Comparison of ENCODE assay signal across 8 mouse cellular contexts in the genomic region with DNA sequence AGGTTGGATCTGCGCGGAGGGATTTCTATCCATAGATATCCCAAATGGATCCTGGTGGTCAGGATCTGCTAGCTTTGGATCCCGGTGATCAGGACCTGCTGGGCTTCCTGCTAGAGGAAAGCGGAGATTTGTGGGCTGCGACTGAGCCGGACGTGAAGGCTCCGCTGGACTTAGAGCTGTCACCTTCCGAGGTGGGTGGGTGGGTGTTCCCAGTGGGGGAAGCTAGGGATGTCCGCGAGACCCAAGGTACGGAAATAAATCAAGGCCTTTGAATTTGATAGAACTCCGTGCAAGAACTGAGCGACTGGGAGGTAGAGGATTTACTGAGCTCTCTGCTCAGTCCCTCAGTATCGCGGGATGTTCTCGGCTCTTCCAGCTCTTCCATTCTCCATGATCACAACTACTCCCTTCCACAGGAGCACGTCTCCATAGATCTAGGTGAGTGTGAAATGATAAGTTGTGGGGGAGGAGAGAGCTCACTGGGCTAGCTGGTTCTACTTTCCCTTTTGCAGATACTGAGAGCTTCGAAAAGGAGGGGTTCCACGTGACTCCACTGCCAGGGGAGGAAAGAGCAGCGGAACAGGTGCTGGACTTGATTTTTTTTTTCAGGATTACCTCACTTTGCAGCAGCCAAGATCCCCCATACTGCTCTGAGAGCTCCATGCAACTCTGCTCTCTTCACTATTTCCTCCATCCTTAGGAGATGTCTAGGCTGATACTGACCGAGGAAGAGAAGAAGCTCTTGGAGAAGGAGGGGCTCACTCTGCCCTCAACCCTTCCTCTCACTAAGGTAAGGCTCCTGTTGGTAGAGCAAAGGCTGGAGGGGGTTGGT. TPM values are rescaled to one million over a fixed set of nuclear protein-coding genes. Genes with fewer than 3 reads are reported as not detected.
DNase-seq lines count a peak whose midpoint lies in the region; ATAC-seq and TF ChIP-seq lines count a peak whose summit lies in the region.

No protein-coding gene starts in this region.

- H3K27me3 ChIP-seq in CH12.LX (replicated peaks) = no peaks in the 10 kb centered on the region
- no peaks in the 10 kb centered on the region for H3K27me3 ChIP-seq in forebrain, embryonic 14.5 days (replicated peaks; ENCODE audit: control insufficient read depth, insufficient read depth, low read length)
- no peaks in the 10 kb centered on the region for H3K27me3 ChIP-seq in liver, embryonic 12.5 days (replicated peaks)

- no peak for TF ChIP-seq POLR2A in CH12.LX (IDR thresholded peaks at IDR 0.05; ENCODE audit: low read depth, low read length)

- no peak for TF ChIP-seq RAD21 in CH12.LX (IDR thresholded peaks at IDR 0.05; ENCODE audit: low read depth, low read length)

- intact Hi-C loops in left cerebral cortex, postnatal 4 days (cut with DNase I) = no loop called here

- peaks cover 36% of the 10 kb centered on the region for H3K79me2 ChIP-seq in CH12.LX (replicated peaks; ENCODE audit: control insufficient read depth, extremely low read depth, insufficient read depth, poor library complexity, severe bottlenecking)

- DNase-seq in heart, adult 11 months = peak; percentile 94
- DNase-seq in heart, adult 18-20 months = no peak
- no peak for DNase-seq in CH12.LX (ENCODE audit: extremely low read depth)
- no peak for DNase-seq in forebrain, embryonic 14.5 days (ENCODE audit: low spot score)
- DNase-seq in left cerebral cortex, postnatal 4 days = no peak
- no peak for DNase-seq in frontal cortex, postnatal 14 days (ENCODE audit: low spot score in 2 of 2)
- DNase-seq in cerebellum, postnatal 4 days (ENCODE audit: low spot score in 2 of 2) = no peak

- in situ Hi-C loops in CH12.LX (cut with MboI; ENCODE audit: low pct_ligation_motif_present, low pct_unique_long_range_greater_than_20kb, low sequenced_read_pairs) = loop anchor here (25.0 kb wide), 1 partner anchor 551 kb away; the partner anchor contains the start of genes Fancg and Vcp

- H3K9ac ChIP-seq in CH12.LX (ENCODE audit: insufficient read depth, low read depth) = peak overlapping the region; percentile 94
- peak overlapping the region; percentile 94 for H3K9ac ChIP-seq in forebrain, embryonic 14.5 days (ENCODE audit: low read length)
- peak overlapping the region; percentile 95 for H3K9ac ChIP-seq in liver, embryonic 12.5 days

- peaks cover 12 to 39% of the 10 kb centered on the region in 2 experiments for H3K4me1 ChIP-seq in CH12.LX (ENCODE audit: control insufficient read depth in 1 of 2, insufficient read depth in 2 of 2)
- H3K4me1 ChIP-seq in forebrain, embryonic 14.5 days (ENCODE audit: control insufficient read depth, insufficient read depth, low read length) = peaks cover 21% of the 10 kb centered on the region
- H3K4me1 ChIP-seq in liver, embryonic 12.5 days = peaks cover 50% of the 10 kb centered on the region

- no peak for TF ChIP-seq CTCF in CH12.LX (conservative IDR thresholded peaks at IDR 0.05 in 1 of 2, IDR thresholded peaks at IDR 0.05 in 1 of 2; ENCODE audit: low read depth in 2 of 2, low read length in 2 of 2)

- dilution Hi-C loops in CH12.LX (cut with MboI; ENCODE audit: extremely low pct_ligation_motif_present, extremely low pct_unique_long_range_greater_than_20kb, low sequenced_read_pairs) = no loop called here

- 9% methylated on average over 22 of the region's 22 CpGs for WGBS in forebrain, embryonic 14.5 days
- WGBS in liver, embryonic 12.5 days (ENCODE audit: insufficient replicate concordance) = 3% methylated on average over 22 of the region's 22 CpGs

- peaks cover 29 to 47% of the 10 kb centered on the region in 2 experiments for H3K36me3 ChIP-seq in CH12.LX (replicated peaks in 1 of 2; ENCODE audit: control insufficient read depth in 1 of 2, insufficient read depth in 1 of 2, low read length in 1 of 2)
- H3K36me3 ChIP-seq in forebrain, embryonic 14.5 days (ENCODE audit: control insufficient read depth, insufficient read depth, low read length) = peaks cover 34% of the 10 kb centered on the region
- H3K36me3 ChIP-seq in liver, embryonic 12.5 days = peaks cover 46% of the 10 kb centered on the region

- no peaks in the 10 kb centered on the region for H3K9me3 ChIP-seq in CH12.LX (replicated peaks; ENCODE audit: low read length)
- H3K9me3 ChIP-seq in forebrain, embryonic 14.5 days (replicated peaks; ENCODE audit: control insufficient read depth, low read length) = no peaks in the 10 kb centered on the region
- no peaks in the 10 kb centered on the region for H3K9me3 ChIP-seq in liver, embryonic 12.5 days (replicated peaks)

- TF ChIP-seq EP300 in CH12.LX (IDR thresholded peaks at IDR 0.05; ENCODE audit: low read length) = no peak

- peak overlapping the region; percentile 85 to 90 (median 89) for H3K4me3 ChIP-seq in CH12.LX (replicated peaks in 1 of 3; ENCODE audit: low read depth in 2 of 3, low read length in 2 of 3, poor library complexity in 1 of 3)
- H3K4me3 ChIP-seq in forebrain, embryonic 14.5 days (ENCODE audit: low read depth, low read length) = peak overlapping the region; percentile 85
- H3K4me3 ChIP-seq in liver, embryonic 12.5 days = peak overlapping the region; percentile 89

- H3K27ac ChIP-seq in CH12.LX (ENCODE audit: insufficient read depth, low read depth) = peak overlapping the region; percentile 86
- H3K27ac ChIP-seq in forebrain, embryonic 14.5 days (ENCODE audit: low read depth, low read length) = peak overlapping the region; percentile 94
- peak overlapping the region; percentile 100 for H3K27ac ChIP-seq in liver, embryonic 12.5 days

- peak; percentile 15; the same call in 1 of the 2 replicates for ATAC-seq in forebrain, embryonic 14.5 days
- ATAC-seq in liver, embryonic 12.5 days = no peak; the same call in 1 of the 2 replicates

- H3K4me2 ChIP-seq in CH12.LX (ENCODE audit: insufficient read depth, low read depth, poor library complexity, severe bottlenecking) = peak overlapping the region; percentile 81
- H3K4me2 ChIP-seq in forebrain, embryonic 14.5 days (ENCODE audit: low read length) = peak overlapping the region; percentile 89
- H3K4me2 ChIP-seq in liver, embryonic 12.5 days = peak overlapping the region; percentile 96

TF ChIP-seq in CH12.LX, 34 proteins besides CTCF, POLR2A, EP300 and RAD21:
- TF ChIP-seq SIN3A (IDR thresholded peaks at IDR 0.05; ENCODE audit: low read length) (no peak; the same call in 1 of the 2 replicates), MAX (IDR thresholded peaks at IDR 0.05; ENCODE audit: low read length) (peak; percentile 40; the same call in 1 of the 2 replicates), ETS1 (conservative IDR thresholded peaks at IDR 0.05; ENCODE audit: low read depth, low read length) (no peak), BHLHE40 (IDR thresholded peaks at IDR 0.05; ENCODE audit: low read depth, low read length) (peak; percentile 40; the same call in 1 of the 2 replicates), JUND (conservative IDR thresholded peaks at IDR 0.05; ENCODE audit: low read depth, low read length) (no peak), MXI1 (IDR thresholded peaks at IDR 0.05; ENCODE audit: low read depth, low read length) (0 out of 2 replicates have a peak, but pooled peaks have one; percentile 18)
TF ChIP-seq in CH12.LX: peak in this region for 3.

RNA-seq across cellular contexts. Expression of gene Tln1, which starts 0.5 kb away (rescaled TPM):
- 100 to 1,000 TPM in 1 of 2 experiments, 10 to 100 TPM in 1; 98.2 to 111 TPM for total RNA-seq in heart, adult 18-20 months (2021)
- total RNA-seq in CH12.LX (2012; rRNA removed) (59.3 and 60.4 TPM in 2 replicates), CH12.LX (2014; rRNA removed) (22.3 and 22.7 TPM in 2 replicates)
- polyA plus RNA-seq in CH12.LX (2012; ENCODE audit: insufficient read length, low read depth) = 50.1 and 69.2 TPM in 2 replicates
- 50.1 and 50.4 TPM in 2 replicates for polyA plus RNA-seq in forebrain, embryonic 14.5 days (2014; fragmentation: Nextera tagmentation; extraction: Ambion mirVana)
- polyA plus RNA-seq in liver, embryonic 12.5 days (2016; fragmentation: Nextera tagmentation; extraction: Ambion mirVana) = 73.3 and 75.5 TPM in 2 replicates
- total RNA-seq in left cerebral cortex, postnatal 4 days (2021) = 10 to 100 TPM; 49.1 to 59.1 TPM

RNA-seq across cellular contexts. Expression of gene Creb3, which starts 0.9 kb away (rescaled TPM):
- 10 to 100 TPM; 38.4 to 52.4 TPM for total RNA-seq in heart, adult 18-20 months (2021)
- 32.9 and 34.2 TPM in 2 replicates for total RNA-seq in CH12.LX (2012; rRNA removed)
- total RNA-seq in CH12.LX (2014; rRNA removed) = 26.1 and 27.6 TPM in 2 replicates
- 33.1 and 37.2 TPM in 2 replicates for polyA plus RNA-seq in CH12.LX (2012; ENCODE audit: insufficient read length, low read depth)
- polyA plus RNA-seq in forebrain, embryonic 14.5 days (2014; fragmentation: Nextera tagmentation; extraction: Ambion mirVana) = 88.3 and 88.4 TPM in 2 replicates
- 17.9 and 19.7 TPM in 2 replicates for polyA plus RNA-seq in liver, embryonic 12.5 days (2016; fragmentation: Nextera tagmentation; extraction: Ambion mirVana)
- total RNA-seq in left cerebral cortex, postnatal 4 days (2021) = 10 to 100 TPM; 63.2 to 67.5 TPM

RNA-seq across cellular contexts. Expression of gene Rgp1, which starts 15.5 kb away (rescaled TPM):
- 10 to 100 TPM; 24.3 to 27.9 TPM for total RNA-seq in heart, adult 18-20 months (2021)
- 16.6 and 22.0 TPM in 2 replicates for total RNA-seq in CH12.LX (2012; rRNA removed)
- 5.4 and 10.1 TPM in 2 replicates for total RNA-seq in CH12.LX (2014; rRNA removed)
- polyA plus RNA-seq in CH12.LX (2012; ENCODE audit: insufficient read length, low read depth) = 32.7 and 37.0 TPM in 2 replicates
- 10.4 and 22.2 TPM in 2 replicates for polyA plus RNA-seq in forebrain, embryonic 14.5 days (2014; fragmentation: Nextera tagmentation; extraction: Ambion mirVana)
- polyA plus RNA-seq in liver, embryonic 12.5 days (2016; fragmentation: Nextera tagmentation; extraction: Ambion mirVana) = 17.4 and 18.0 TPM in 2 replicates
- 10 to 100 TPM; 47.1 to 54.1 TPM for total RNA-seq in left cerebral cortex, postnatal 4 days (2021)

RNA-seq across cellular contexts. Expression of gene Gba2, which starts 15.7 kb away (rescaled TPM):
- 10 to 100 TPM in 1 of 2 experiments, 1 to 10 TPM in 1; 9.3 to 10.8 TPM for total RNA-seq in heart, adult 18-20 months (2021)
- total RNA-seq in CH12.LX (2012; rRNA removed) (3.6 and 4.1 TPM in 2 replicates), CH12.LX (2014; rRNA removed) (3.2 TPM in 2 replicates)
- polyA plus RNA-seq in CH12.LX (2012; ENCODE audit: insufficient read length, low read depth) = 8.7 and 11.2 TPM in 2 replicates
- polyA plus RNA-seq in forebrain, embryonic 14.5 days (2014; fragmentation: Nextera tagmentation; extraction: Ambion mirVana) = 39.2 and 42.3 TPM in 2 replicates
- polyA plus RNA-seq in liver, embryonic 12.5 days (2016; fragmentation: Nextera tagmentation; extraction: Ambion mirVana) = 23.5 and 23.6 TPM in 2 replicates
- 10 to 100 TPM; 63.9 to 71.7 TPM for total RNA-seq in left cerebral cortex, postnatal 4 days (2021)

RNA-seq across cellular contexts. Expression of gene Msmp, which starts 21.3 kb away (rescaled TPM):
- total RNA-seq in heart, adult 18-20 months (2021) = under 1 TPM in 1 of 2 experiments, not detected in 1; 0.54 TPM
- total RNA-seq in CH12.LX (2012; rRNA removed) (0.46 and 0.72 TPM in 2 replicates), CH12.LX (2014; rRNA removed) (not detected in 2 replicates)
- 5.9 and 6.3 TPM in 2 replicates for polyA plus RNA-seq in CH12.LX (2012; ENCODE audit: insufficient read length, low read depth)
- polyA plus RNA-seq in forebrain, embryonic 14.5 days (2014; fragmentation: Nextera tagmentation; extraction: Ambion mirVana) = 0.37 TPM in 1 of 2 replicates, not detected in the other
- 1.1 TPM in 1 of 2 replicates, not detected in the other for polyA plus RNA-seq in liver, embryonic 12.5 days (2016; fragmentation: Nextera tagmentation; extraction: Ambion mirVana)
- total RNA-seq in left cerebral cortex, postnatal 4 days (2021) = not detected
